Mouse (Mus musculus) embryo, embryonic 9.5 days (tissue): ENCODE data around the gene Gper1.
A peak's percentile ranks its signal among the peaks of the same experiment; 100 is the strongest.

Source experiments
- DNase-seq: peaks from one replicate; pipeline ENCODE4 v3.0.0-alpha.2; 2017; ENCODE audit errors: extremely low spot score

The Gper1 gene

DNA sequence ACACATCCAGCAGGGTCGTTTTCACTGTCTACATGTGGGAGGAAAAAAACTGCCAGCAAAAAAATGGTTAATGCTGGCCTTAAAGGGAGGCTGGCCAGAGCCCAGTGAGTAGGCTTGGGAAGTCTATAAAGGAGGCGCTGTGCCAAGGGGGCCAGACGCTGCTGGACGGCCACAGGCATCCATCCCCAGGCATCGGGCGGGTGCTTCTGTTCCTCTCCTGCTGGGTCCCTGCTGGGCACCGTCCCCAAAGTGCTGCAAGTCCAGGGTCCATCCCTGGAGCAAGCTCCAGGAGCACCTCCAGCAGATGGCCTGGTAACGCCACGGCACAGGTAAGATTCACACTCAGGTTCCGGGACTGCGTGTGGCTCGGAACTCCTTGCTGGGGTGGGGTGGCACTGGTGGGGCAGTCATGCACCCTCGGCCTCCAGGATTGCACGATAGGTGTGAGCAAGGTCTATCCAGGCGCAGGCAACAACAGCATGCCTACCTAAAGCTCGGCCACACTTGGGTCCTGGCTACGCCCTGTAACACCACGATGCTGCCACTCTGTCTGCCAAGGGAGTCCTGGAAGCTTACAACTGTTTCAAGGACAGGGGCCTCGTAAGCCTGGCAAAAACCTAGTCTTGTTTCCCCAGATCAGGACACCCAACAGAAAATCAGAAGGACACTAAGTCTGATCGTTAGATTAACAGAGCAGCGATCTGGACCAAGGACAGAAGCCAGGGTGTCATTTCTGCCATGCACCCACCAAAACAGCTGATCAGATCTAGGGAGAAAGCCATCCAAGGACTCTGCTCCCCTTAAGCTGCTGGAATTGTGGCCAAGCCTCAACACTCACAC lies at the start of gene Gper1:
Gper1 (plus strand) TSS at position 126 of the 840 bp plus-strand sequence.
- DNase-seq, result no peak

DNA sequence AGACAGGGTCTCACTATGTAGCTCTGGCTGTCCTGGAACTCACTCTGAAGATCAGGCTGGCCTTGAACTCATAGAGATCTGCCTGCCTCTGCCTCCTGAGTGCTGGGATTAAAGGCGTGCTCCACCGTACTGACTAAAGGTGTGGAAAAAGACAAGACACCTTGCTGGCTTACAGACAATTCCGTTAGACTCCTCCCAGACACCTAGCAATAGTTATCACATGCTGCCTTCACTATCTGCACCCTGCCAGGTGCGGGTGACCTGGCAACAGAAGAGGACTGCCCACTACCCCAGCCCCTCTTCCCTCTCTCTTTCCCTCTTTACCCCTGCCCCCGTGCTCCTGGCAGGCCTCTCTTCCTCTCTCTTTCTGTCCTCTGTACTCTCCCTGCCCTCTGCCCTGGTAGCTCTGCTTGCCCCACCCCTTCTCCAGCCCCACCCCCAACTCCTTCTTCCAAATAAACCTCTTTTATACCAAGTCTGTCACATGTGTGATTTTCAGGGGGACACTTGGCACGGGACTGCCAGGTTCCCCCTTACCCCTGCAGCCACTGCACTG lies 49.0 kb upstream of the Gper1 start:
- DNase-seq, result no peak

DNA sequence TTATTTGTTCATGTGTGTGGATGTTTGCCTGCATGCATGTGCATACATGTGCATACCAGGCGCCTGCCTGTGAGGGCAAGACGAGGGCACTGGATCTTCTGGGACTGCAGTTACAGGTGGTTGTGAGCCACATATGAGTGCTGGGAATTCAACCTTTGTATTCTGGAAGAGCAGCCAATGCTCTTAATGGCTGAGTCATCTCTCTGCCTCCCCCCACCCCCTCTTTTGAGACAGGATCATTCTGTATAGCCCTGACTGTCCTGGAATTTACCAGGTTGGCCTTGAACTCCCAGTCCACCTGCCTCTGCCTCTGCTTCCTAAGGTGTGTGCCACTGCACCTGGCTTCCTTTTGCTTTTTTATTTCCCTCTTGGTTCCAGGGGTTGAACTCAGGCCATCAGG lies 48.1 kb upstream of the Gper1 start:
- no peak for DNase-seq

GRCm38 (mm10) chr5:139377468-139378270 lies 45.3 kb upstream of the Gper1 start, which contains the start of gene Gpr146:
TSS of gene Gpr146 (plus strand) at chr5:139377697.
- DNase-seq, result no peak

GRCm38 (mm10) chr5:139378271-139378556 lies 44.7 kb upstream of the Gper1 start:
- no peak for DNase-seq

- DNase-seq, result peak; percentile 53
These were observed 43.8 kb upstream of the Gper1 start for GRCm38 (mm10) chr5:139378986-139379629.

DNA sequence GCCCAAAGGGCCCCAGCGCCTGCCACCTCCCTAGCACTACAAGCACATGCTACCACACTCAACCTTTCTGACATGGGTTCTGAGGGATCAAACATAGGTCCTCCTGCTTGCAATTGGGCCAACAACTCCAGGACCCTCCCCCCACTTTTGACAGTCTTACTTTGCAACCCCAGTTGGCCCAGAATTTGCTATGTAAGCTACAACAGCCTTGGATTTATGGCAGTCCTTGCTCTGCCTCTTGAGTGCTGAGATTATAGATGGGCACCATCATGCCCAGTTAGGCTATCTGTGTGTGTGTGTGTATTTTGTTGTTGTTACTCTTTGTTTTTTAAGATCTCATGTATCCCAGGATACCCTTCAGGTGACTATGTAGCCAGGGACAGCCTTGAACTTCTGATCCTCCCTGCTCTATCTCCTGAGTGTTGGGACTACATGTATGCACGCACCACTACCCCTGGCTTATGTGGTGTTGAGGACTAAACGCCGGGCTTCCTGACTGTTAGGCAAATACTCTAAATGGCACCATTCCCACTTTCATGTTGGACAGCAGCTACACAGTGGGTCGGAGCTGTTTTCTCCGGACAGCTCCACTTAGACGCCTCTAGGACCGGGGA lies 43.1 kb upstream of the Gper1 start:
- DNase-seq, result no peak

DNA sequence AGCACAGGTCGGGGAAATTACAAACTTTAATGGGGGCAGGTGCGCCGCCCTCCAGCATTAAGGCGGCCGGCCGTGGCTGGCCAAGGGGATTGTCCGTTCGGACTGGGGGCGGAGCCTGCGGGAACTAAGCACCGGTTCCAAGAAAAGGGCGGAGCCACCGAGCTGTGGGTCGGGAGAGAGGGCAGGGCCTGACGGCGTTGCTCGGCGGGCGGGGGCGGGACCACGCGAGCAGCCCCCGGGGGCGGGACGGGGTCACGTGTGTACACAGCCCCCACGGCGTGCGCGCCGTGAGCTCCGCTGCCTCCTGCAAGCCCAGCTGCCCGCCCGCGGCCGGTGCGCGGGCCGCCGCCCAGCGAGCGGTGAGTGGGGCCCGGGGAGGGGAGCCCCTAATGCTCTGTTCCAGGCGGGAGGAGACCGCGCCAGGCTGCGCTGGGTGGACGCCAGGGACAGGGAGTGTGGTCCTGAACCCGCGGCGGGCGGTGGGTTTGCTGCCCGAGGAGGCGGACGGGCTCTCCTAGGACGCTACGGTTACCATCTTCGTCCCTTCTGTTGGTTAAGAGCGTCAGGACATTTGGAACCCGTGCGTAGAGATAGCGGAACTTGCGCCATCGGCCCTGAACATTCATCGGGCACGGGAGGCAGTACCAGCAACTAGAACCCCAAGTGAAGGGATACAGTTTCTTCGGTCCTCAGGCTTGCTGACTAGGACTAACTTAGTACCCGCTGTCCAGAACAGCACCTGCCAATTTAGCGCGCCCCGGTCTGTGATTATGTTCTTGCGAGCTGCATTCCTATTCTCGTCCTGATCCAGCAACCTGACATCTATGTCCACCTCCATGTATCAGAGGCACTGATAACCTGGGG lies 42.3 kb upstream of the Gper1 start:
- DNase-seq, result peak; percentile 85

GRCm38 (mm10) chr5:139381586-139382513 lies 41.1 kb upstream of the Gper1 start:
- DNase-seq, result no peak

DNA sequence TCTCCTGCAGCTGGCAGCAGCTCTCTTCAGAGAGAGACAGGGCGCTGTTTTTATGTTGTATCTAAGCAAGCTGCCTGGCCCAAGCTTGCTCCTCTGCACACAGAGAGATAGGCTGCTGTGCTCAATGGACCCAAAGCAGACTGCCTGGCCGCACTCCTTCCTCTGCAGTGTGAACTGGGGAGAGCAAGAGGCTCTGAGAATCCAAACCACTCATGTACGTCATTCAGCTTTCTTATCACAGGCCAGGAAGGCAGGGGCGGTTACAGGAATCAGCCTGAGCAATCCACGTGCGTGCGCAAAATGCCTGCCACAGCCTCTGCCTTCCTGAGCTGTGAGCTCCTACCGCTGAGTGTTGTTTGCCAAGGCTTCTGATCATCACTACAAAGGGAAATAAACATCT lies 40.2 kb upstream of the Gper1 start:
- DNase-seq, result no peak

GRCm38 (mm10) chr5:139383234-139383633 lies 39.7 kb upstream of the Gper1 start:
- no peak for DNase-seq

GRCm38 (mm10) chr5:139384531-139384930 lies 38.4 kb upstream of the Gper1 start:
- DNase-seq, result no peak

- DNase-seq, result no peak
These were observed 36.9 kb upstream of the Gper1 start for GRCm38 (mm10) chr5:139386047-139386446.

DNA sequence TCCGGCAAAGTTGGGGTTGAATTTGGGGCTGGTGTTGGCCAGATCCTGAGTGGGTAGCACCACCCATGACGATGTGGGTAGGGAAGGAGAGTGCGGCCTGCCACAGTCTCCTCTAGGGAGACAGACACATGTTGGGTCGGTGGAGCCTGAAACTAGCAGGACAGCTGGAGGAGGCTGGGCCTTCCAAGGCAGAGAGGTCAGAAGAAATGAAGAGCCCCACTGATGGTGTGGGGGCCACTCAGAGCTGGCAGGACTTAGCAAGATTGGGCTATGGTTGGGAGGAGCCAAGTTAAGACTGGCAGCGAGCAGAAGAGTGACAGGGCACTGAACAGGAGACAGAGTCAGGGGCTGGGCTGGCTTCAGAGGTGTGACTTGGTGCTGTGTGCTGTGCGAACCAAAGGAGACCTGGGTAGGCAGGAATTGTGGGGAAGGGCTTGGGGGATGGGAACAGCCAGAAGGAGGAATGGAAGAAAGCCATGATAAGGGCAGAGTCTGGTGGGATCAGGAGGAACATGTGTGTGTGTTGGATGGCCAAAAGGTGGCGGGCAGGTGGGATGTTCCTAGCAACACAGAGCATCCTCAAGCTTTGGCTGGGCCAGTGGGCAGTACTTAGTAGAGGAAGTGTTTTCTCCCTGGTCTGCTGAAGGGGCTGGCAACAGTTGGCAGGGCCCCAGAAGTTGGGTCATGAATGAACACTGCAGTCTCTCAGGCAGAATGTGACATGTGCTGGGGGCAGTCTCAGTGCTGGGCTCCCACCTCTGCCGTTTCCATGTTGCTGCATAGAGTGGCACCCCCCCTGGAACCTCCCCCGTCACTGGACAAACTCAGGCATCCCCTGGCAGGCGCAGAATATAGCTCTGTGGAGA lies 35.4 kb upstream of the Gper1 start:
- no peak for DNase-seq

GRCm38 (mm10) chr5:139388195-139388570 lies 34.8 kb upstream of the Gper1 start:
- DNase-seq, result no peak

GRCm38 (mm10) chr5:139388694-139389675 lies 34.0 kb upstream of the Gper1 start:
- DNase-seq, result no peak

- peak; percentile 34 for DNase-seq
These were observed 33.3 kb upstream of the Gper1 start for GRCm38 (mm10) chr5:139389676-139390061.
